Mouse (Mus musculus) MEL (cell line): ENCODE data around the gene Ung.

Experiments
- BHLHE40 ChIP-seq: IDR thresholded peaks from 2 replicates; pipeline ENCODE4 v1.6.1; 2012; ENCODE audit warnings: low read depth, mild to moderate bottlenecking, inconsistent platforms, low read length, improper control_type of control experiment, borderline replicate concordance
- CTCF ChIP-seq, 3 experiments: IDR thresholded peaks in 2 of 3; conservative IDR thresholded peaks in 1 of 3; 2 replicates each; pipeline ENCODE4 v1.5.1; 2011 to 2012; ENCODE audit warnings: low read length in 3 of 3, low read depth in 2 of 3, mild to moderate bottlenecking in 2 of 3, improper control_type of control experiment in 1 of 3, inconsistent platforms in 1 of 3, mixed read lengths in 1 of 3, moderate library complexity in 1 of 3; ENCODE audit not compliant: control insufficient read depth in 1 of 3, insufficient read depth in 1 of 3, poor library complexity in 1 of 3, severe bottlenecking in 1 of 3
- GATA1 ChIP-seq: IDR thresholded peaks from 2 replicates; pipeline ENCODE4 v1.6.1; 2011; ENCODE audit warnings: low read depth, low read length, improper control_type of control experiment
- NELFE ChIP-seq: IDR thresholded peaks from 2 replicates; pipeline ENCODE4 v1.6.1; 2011; ENCODE audit warnings: low read depth, low read length, improper control_type of control experiment
- POLR2AphosphoS5 ChIP-seq: IDR thresholded peaks from 2 replicates; pipeline ENCODE4 v1.6.1; 2012; ENCODE audit warnings: low read depth, borderline replicate concordance, mild to moderate bottlenecking, inconsistent platforms, low read length, moderate library complexity, mixed read lengths
- USF1 ChIP-seq: IDR thresholded peaks from 2 replicates; pipeline ENCODE4 v1.6.1; 2014; ENCODE audit warnings: low read depth, mild to moderate bottlenecking, inconsistent platforms, low read length, improper control_type of control experiment, moderate library complexity
- ZC3H11A ChIP-seq: IDR thresholded peaks from 2 replicates; pipeline ENCODE4 v1.6.1; 2012; ENCODE audit warnings: low read depth, mild to moderate bottlenecking, inconsistent platforms, low read length, improper control_type of control experiment

GRCm38 (mm10) chr5:114102807-114103206 is 27.4 kb upstream of the Ung start:
- TF ChIP-seq CTCF (IDR thresholded peaks at IDR 0.05 in 2 of 3, conservative IDR thresholded peaks at IDR 0.05 in 1 of 3; ENCODE audit: control insufficient read depth in 1 of 3, insufficient read depth in 1 of 3, low read depth in 2 of 3, low read length in 3 of 3, poor library complexity in 1 of 3, severe bottlenecking in 1 of 3): no peak
- no peak for TF ChIP-seq ZC3H11A
- no peak for TF ChIP-seq NELFE
- no peak for TF ChIP-seq BHLHE40
- TF ChIP-seq USF1: no peak
- TF ChIP-seq POLR2AphosphoS5: no peak
- no peak for TF ChIP-seq GATA1
